Mouse (Mus musculus) liver, embryonic 14.5 days (tissue): ENCODE data around the gene Sbk1. TPM values are rescaled to one million over a fixed set of nuclear protein-coding genes. Genes with fewer than 3 reads are reported as not detected.
"Not testable (repeated sequence)": the region's sequence is repeated elsewhere in the genome, so short reads cannot be mapped to it uniquely, and the experiment has no call there.

Source experiments
- ATAC-seq: fragments of 200-750 bp; cut with Nextera tagmentation; 2 replicates; pipeline ENCODE4 v1.8.0; 2017; ENCODE audit warnings: moderate number of reproducible peaks, mild to moderate bottlenecking, moderate library complexity; ENCODE audit not compliant: insufficient read depth
- DNase-seq, 3 experiments: peaks; one replicate each; pipeline ENCODE4 v3.0.0-alpha.2; 2012 to 2013; ENCODE audit warnings: low read depth in 3 of 3, low spot score in 3 of 3
- H3K27ac ChIP-seq: fragments of 300-500 bp; sonication (generic); 2 replicates; pipeline ENCODE4 v1.5.1; 2014; ENCODE audit warnings: moderate library complexity, mild to moderate bottlenecking, control low read depth, inconsistent platforms
- H3K27me3 ChIP-seq: fragments of 300-500 bp; sonication (generic); 2 replicates; pipeline ENCODE4 v1.6.1; 2014; ENCODE audit warnings: mild to moderate bottlenecking, low read length, moderate library complexity; ENCODE audit not compliant: control insufficient read depth, insufficient read depth
- H3K36me3 ChIP-seq: fragments of 300-500 bp; sonication (generic); replicated peaks from 2 replicates; pipeline ENCODE4 v1.6.1; 2014; ENCODE audit warnings: low read depth; ENCODE audit not compliant: control insufficient read depth, insufficient read depth
- H3K4me1 ChIP-seq, 2 experiments: fragments of 200-500 bp in 1 of 2; fragments of 300-500 bp in 1 of 2; sonication (generic) in 1 of 2; replicated peaks; 2 replicates each; pipeline ENCODE4 v1.6.1; 2012 to 2014; ENCODE audit warnings: antibody characterized with exemption in 1 of 2, inconsistent platforms in 1 of 2, low read length in 1 of 2; ENCODE audit not compliant: control insufficient read depth in 2 of 2, insufficient read depth in 2 of 2
- H3K4me2 ChIP-seq: fragments of 300-500 bp; sonication (generic); 2 replicates; pipeline ENCODE4 v1.6.1; 2014; ENCODE audit warnings: low read depth, mild to moderate bottlenecking, control low read depth, moderate library complexity
- H3K4me3 ChIP-seq, 2 experiments: fragments of 200-500 bp in 1 of 2; fragments of 300-500 bp in 1 of 2; sonication (generic) in 1 of 2; 2 replicates each; pipeline ENCODE4 v1.5.1; 2012 to 2014; ENCODE audit warnings: low read depth in 2 of 2, low read length in 2 of 2, mild to moderate bottlenecking in 2 of 2, control low read depth in 1 of 2, inconsistent platforms in 1 of 2, moderate library complexity in 1 of 2; ENCODE audit not compliant: insufficient read depth in 1 of 2
- H3K9ac ChIP-seq: fragments of 300-500 bp; sonication (generic); replicated peaks from 2 replicates; pipeline ENCODE4 v1.6.1; 2014; ENCODE audit warnings: mild to moderate bottlenecking, control low read depth, moderate library complexity
- H3K9me3 ChIP-seq: fragments of 300-500 bp; sonication (generic); 2 replicates; pipeline ENCODE4 v1.6.1; 2016; ENCODE audit warnings: low read length, mixed read lengths; ENCODE audit not compliant: control insufficient read depth
- CTCF ChIP-seq: IDR thresholded peaks from 2 replicates; pipeline ENCODE4 v1.5.1; 2016; ENCODE audit warnings: antibody characterized with exemption, low read depth, control low read depth
- EP300 ChIP-seq: IDR thresholded peaks from 2 replicates; pipeline ENCODE4 v1.6.1; 2016; ENCODE audit warnings: antibody characterized with exemption, low read depth
- WGBS: fragments of 180-500 bp; shearing (Covaris S2); extraction: QIAGEN DNeasy Blood & Tissue Kit; methylation state at CpG from one replicate; pipeline ENCODE4 v1.1.7; 2014; ENCODE audit not compliant: insufficient replicate concordance; 5-methylcytosine and 5-hydroxymethylcytosine counted together
- polyA plus RNA-seq, 2 experiments: library from polyadenylated mRNA; depleted of rRNA in 1 of 2; stranded (reverse) in 1 of 2; unstranded in 1 of 2; fragments of >200 nt; fragmentation: Nextera tagmentation in 1 of 2; extraction: Ambion mirVana in 1 of 2; gene quantifications; 2 replicates each; pipeline versions ENCODE4 v1.2.1 to v1.2.3; 2012 to 2014

Gene Sbk1
- polyA plus RNA-seq, 2 experiments, result 0.86 to 0.90 TPM

DNA sequence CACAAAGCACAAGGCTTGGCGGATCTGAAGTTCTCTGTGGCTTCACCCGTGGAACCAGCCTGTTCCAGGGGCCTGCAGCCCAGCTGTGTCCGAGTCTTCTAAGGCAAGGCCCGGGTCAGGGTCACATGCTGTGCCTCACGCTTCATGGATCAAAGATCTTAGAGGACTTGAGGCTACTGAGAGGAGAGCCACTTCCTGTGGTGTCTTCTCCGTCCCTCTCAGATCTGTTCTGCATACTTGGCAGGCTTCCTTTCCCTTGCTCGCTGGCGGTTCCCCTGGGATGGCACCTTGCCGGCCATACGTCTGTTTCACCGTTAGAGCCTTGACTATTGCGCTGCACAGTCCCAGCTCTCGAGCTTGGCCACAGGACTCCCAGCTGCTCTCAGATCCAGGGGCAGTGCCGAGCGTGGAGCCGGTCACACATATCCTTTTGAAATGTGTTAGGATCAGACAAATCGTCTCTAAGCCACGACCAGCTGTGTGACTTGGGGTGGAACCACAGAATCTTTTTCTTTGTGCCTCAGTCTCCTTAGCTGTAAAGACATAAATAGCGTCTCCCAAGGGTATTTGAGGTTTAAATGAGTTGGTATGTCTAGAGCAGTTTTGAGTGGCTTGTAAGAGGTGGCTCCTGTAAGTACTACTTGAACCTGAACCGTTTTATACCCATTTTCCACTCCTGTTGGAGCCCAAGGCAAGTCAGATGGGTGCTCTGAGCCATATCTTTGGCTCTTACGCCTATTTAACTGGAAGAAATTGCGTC, 5.3 kb downstream of the Sbk1 start:
- no peak for ATAC-seq
- WGBS, result 67% methylated on average over 22 of the region's 22 CpGs

DNA sequence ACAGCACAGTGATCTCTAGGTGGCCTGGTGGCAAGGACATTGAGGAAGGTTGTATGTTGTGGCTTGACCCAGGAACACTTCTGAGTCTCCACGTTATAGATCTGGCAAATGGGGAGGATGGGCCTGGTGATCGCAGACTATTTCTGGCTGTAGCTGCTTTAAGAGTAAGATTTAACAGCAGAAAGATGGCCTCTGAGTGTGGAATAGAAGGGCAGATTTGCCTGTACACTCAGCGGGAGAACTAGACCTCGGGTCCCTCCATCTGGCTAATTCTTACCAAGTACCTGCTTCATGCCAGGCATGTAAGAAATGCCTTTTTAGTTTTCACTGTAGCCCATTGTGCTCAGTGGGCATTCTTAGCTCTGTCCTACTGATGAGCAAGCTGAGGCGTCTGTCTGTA, 6.4 kb downstream of the Sbk1 start:
- peaks cover 5% of the 10 kb centered on the region for H3K27me3 ChIP-seq
- WGBS, result 71% methylated on average over 5 of the region's 5 CpGs

More for the DNA sequence above, 5.3 kb downstream of the Sbk1 start:
- Histone ChIP-seq H3K9ac (no peak overlapping the region), H3K4me2 (no peak overlapping the region), H3K4me3 (no peak overlapping the region), H3K36me3 (no peaks in the 10 kb centered on the region), H3K9me3 (no peaks in the 10 kb centered on the region), H3K27me3 (peaks cover 16% of the 10 kb centered on the region), H3K27ac (no peak overlapping the region), H3K4me1 (peaks cover 0 to 10% of the 10 kb centered on the region in 2 experiments)
- TF ChIP-seq EP300 (no peak), CTCF (no peak)
- DNase-seq, result no peak

DNA sequence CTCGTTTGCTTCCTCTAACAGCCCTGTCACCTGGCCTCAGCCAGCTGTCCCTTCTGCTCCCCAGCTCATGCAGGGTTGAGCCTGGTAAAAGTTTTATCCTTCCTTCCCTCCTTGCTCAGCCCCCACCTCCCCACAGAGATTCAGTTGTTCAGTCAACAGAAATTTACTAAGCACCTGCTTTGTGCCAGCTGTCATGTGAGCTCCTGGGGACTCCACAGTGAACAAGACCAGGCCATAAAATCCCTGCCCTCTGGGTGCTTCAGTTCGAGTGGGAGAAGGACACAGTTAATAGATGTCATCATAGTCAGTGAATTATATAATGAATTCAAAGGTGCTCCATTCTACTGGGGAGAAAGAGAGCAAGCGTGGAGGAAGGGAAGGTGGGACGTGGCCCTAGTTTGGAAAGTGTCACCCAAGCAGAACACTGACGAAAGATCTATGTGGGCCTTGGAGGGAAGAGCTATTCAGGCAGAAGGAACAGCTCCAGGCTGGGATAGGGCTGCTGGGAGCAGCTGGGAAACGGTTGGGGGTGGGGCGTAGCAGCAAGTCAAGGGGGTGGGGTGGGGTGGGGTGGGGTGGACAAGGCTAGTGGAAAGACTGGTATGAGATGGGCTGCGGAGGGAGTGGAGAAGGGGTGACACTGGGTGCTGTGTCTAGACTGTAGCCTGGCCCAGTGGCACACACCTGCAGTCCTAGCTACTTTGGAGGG, 7.5 kb downstream of the Sbk1 start:
- no peak for ATAC-seq
- WGBS, result 64% methylated on average over 8 of the region's 8 CpGs

More for the DNA sequence above, 6.4 kb downstream of the Sbk1 start:
- DNase-seq (no peak), ATAC-seq (no peak)
- no peak overlapping the region for H3K4me3 ChIP-seq
- no peak overlapping the region for H3K9ac ChIP-seq
- H3K4me1 ChIP-seq, result peaks cover 0 to 10% of the 10 kb centered on the region in 2 experiments; a peak in 3 of 4 replicates
- no peaks in the 10 kb centered on the region for H3K9me3 ChIP-seq
- H3K27ac ChIP-seq, result no peak overlapping the region
- no peak overlapping the region for H3K4me2 ChIP-seq
- H3K36me3 ChIP-seq, result no peaks in the 10 kb centered on the region
- TF ChIP-seq EP300 (no peak), CTCF (no peak)

DNA sequence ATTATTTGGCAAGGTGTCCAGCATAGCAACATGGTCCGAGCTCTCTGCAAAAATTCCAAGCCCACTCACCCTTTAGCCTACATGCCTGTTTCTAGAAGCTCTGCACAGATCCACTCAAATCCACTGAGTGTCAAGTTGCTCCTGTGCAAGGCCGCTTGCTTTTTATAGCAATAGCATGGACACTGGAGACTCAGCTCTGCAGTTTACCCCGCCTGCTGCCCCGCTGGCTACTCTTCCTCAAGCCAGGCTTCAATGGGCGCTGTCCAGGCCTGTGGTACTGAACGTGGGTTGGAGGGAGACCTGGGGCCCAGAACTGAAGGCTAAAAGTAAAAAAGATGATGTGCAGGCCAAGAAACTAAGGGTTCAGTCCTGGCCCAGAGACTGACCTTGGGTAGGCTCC, 8.3 kb downstream of the Sbk1 start:
- H3K27ac ChIP-seq, result no peak overlapping the region
- H3K27me3 ChIP-seq, result no peaks in the 10 kb centered on the region
- H3K4me2 ChIP-seq, result no peak overlapping the region
- H3K4me1 ChIP-seq, result peaks cover 0 to 8% of the 10 kb centered on the region in 2 experiments; a peak in 2 of 4 replicates
- no peaks in the 10 kb centered on the region for H3K36me3 ChIP-seq
- no peaks in the 10 kb centered on the region for H3K9me3 ChIP-seq
- 46% methylated on average over 6 of the region's 6 CpGs for WGBS
- DNase-seq (no peak), ATAC-seq (no peak)
- H3K9ac ChIP-seq, result no peak overlapping the region
- TF ChIP-seq EP300 (no peak), CTCF (no peak)
- H3K4me3 ChIP-seq, result no peak overlapping the region

More for the DNA sequence above, 7.5 kb downstream of the Sbk1 start:
- Histone ChIP-seq H3K27ac (no peak overlapping the region), H3K27me3 (no peaks in the 10 kb centered on the region), H3K36me3 (no peaks in the 10 kb centered on the region), H3K9me3 (no peaks in the 10 kb centered on the region), H3K9ac (no peak overlapping the region), H3K4me1 (peaks cover 0 to 7% of the 10 kb centered on the region in 2 experiments; a peak in 3 of 4 replicates), H3K4me3 (no peak overlapping the region), H3K4me2 (no peak overlapping the region)
- DNase-seq, result no peak
- no peak for TF ChIP-seq CTCF
- TF ChIP-seq EP300, result no peak

DNA sequence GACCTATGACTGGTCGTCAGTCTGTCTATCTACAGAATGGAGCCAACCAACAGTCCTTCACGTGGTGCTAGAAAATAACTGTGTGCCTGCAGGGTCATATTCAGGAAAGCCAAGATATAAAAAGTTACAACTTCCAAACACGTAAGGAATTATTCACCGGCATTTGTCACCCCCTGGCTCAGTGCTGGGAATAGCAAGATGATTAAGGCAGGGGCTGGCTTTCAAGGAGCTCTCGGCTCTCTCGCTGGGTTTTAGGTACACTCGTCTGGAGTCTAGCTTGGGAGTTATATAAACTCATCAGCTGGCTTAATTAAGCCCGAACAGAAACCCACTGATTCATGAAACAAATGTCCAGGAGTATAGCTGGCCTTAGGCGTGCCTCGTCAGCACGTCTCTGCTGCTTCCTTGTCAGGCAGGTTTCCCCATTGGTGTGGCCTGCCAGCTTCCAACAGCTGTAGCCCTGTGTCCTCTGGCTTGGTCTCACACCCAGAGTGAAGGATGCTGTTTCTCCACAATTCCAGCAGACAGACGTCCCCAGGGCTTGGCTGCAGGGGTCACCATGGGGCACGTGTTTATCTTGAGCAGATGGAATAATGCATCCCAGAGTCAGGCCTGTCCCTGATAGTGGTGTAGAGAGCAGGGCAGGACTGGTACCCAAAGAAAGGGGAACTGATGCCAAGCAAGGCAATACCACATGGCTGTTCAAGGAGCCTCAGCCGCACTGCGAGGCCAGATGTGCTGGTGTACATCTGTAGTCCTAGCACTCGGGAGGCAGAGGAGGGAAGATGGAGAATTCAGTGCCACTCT, 9.7 kb downstream of the Sbk1 start:
- DNase-seq, result no peak
- no peak overlapping the region for H3K4me2 ChIP-seq
- no peak for ATAC-seq
- peaks cover 0 to 6% of the 10 kb centered on the region in 2 experiments; a peak in 2 of 4 replicates for H3K4me1 ChIP-seq
- no peak overlapping the region for H3K27ac ChIP-seq
- WGBS, result 67% methylated on average over 16 of the region's 16 CpGs
- H3K4me3 ChIP-seq, result no peak overlapping the region
- no peak overlapping the region for H3K9ac ChIP-seq
- no peak for TF ChIP-seq CTCF
- no peak for TF ChIP-seq EP300
- H3K9me3 ChIP-seq, result no peaks in the 10 kb centered on the region
- H3K36me3 ChIP-seq, result no peaks in the 10 kb centered on the region
- H3K27me3 ChIP-seq, result no peaks in the 10 kb centered on the region

DNA sequence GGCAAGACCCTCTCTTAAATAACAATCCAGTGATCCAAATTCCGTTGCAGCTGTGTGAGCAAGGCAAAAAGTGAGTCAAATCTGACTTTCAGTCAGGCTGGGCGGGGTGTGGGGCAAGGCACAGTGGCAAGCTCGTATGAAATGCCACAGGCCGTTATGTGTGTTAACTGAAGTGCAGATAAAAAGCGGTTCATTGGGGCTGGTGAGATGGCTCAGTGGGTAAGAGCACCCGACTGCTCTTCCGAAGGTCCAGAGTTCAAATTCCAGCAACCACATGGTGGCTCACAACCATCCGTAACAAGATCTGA, 10.2 kb downstream of the Sbk1 start:
- not testable (repeated sequence) for H3K27ac ChIP-seq, H3K4me1 ChIP-seq, H3K36me3 ChIP-seq, ATAC-seq, DNase-seq, H3K9me3 ChIP-seq, H3K4me2 ChIP-seq, H3K4me3 ChIP-seq, H3K27me3 ChIP-seq, H3K9ac ChIP-seq
- WGBS, result 49% methylated on average over 7 of the region's 8 CpGs
